In genomic region chr11:107513047-107513446, GRCm38 (mm10) we compare ENCODE assay signal across 11 mouse cellular contexts. TPM values are rescaled to one million over a fixed set of nuclear protein-coding genes. Genes with fewer than 3 reads are reported as not detected.
DNase-seq lines count a peak whose midpoint lies in the region; ATAC-seq and TF ChIP-seq lines count a peak whose summit lies in the region.
"Had no signal": no experiment of that assay in that cellular context is flagged by ENCODE, and none has a peak within 500 bp of the region (broad histone marks: within the 10 kb centered on the region; RNA-seq: fewer than 3 reads in every experiment).

No protein-coding gene starts in this region.

- peaks cover 5% of the 10 kb centered on the region; the same call in 1 of the 2 replicates for H3K27me3 ChIP-seq in kidney, embryonic 15.5 days
- no peaks in the 10 kb centered on the region for H3K27me3 ChIP-seq in liver, postnatal 0 days (ENCODE audit: insufficient read depth, low read length)

- peak; percentile 65 to 82 for DNase-seq in cerebellum, postnatal 10 days
- no peak for DNase-seq in cerebellum, adult 9-11 months
- peak; percentile 16 for DNase-seq in kidney, adult 9 months
- DNase-seq in 3134 (ENCODE audit: extremely low read depth, insufficient read length, low spot score), result peak; percentile 25
- DNase-seq in heart, postnatal 10 days, result peak; percentile 12 to 29
- DNase-seq in thymus, postnatal 10 days (ENCODE audit: low spot score in 2 of 2), result no peak
- no peak for DNase-seq in liver, postnatal 0 days

- no peaks in the 10 kb centered on the region for H3K36me3 ChIP-seq in kidney, embryonic 15.5 days
- H3K36me3 ChIP-seq in liver, postnatal 0 days (replicated peaks; ENCODE audit: insufficient read depth, low read length), result no peaks in the 10 kb centered on the region
- H3K36me3 ChIP-seq: embryonic facial prominence, embryonic 12.5 days; liver, embryonic 12.5 days had no signal

- no peak overlapping the region for H3K9ac ChIP-seq in kidney, embryonic 15.5 days
- no peak overlapping the region for H3K9ac ChIP-seq in liver, postnatal 0 days (replicated peaks)
- H3K9ac ChIP-seq: embryonic facial prominence, embryonic 12.5 days; liver, embryonic 12.5 days had no signal

- intact Hi-C loops in heart, postnatal 10 days (cut with DNase I), result loop anchor here (2.0 to 10.0 kb wide), 3 partner anchors 34 to 482 kb away; partner anchors contain the start of gene Helz

- no peak overlapping the region for H3K27ac ChIP-seq in kidney, embryonic 15.5 days
- H3K27ac ChIP-seq in liver, postnatal 0 days (ENCODE audit: low read depth), result no peak overlapping the region
- H3K27ac ChIP-seq: embryonic facial prominence, embryonic 12.5 days; liver, embryonic 12.5 days had no signal

- H3K4me1 ChIP-seq in kidney, embryonic 15.5 days, result peaks cover 17% of the 10 kb centered on the region
- H3K4me1 ChIP-seq in liver, postnatal 0 days (ENCODE audit: insufficient read depth), result peaks cover 13% of the 10 kb centered on the region

- no peaks in the 10 kb centered on the region for H3K9me3 ChIP-seq in kidney, embryonic 15.5 days (replicated peaks)
- H3K9me3 ChIP-seq in liver, postnatal 0 days (ENCODE audit: low read length), result no peaks in the 10 kb centered on the region
- H3K9me3 ChIP-seq: embryonic facial prominence, embryonic 12.5 days; liver, embryonic 12.5 days had no signal

- no peak overlapping the region for H3K4me2 ChIP-seq in kidney, embryonic 15.5 days
- H3K4me2 ChIP-seq in liver, postnatal 0 days (ENCODE audit: low read depth, low read length), result no peak overlapping the region
- H3K4me2 ChIP-seq: embryonic facial prominence, embryonic 12.5 days; liver, embryonic 12.5 days had no signal

- WGBS in kidney, embryonic 15.5 days, result 77% methylated on average over 10 of the region's 10 CpGs
- 78% methylated on average over 10 of the region's 10 CpGs for WGBS in liver, postnatal 0 days (ENCODE audit: insufficient replicate concordance)

- H3K4me3 ChIP-seq in kidney, embryonic 15.5 days (replicated peaks), result no peak overlapping the region
- H3K4me3 ChIP-seq in liver, postnatal 0 days (ENCODE audit: low read depth, low read length), result no peak overlapping the region
- H3K4me3 ChIP-seq: embryonic facial prominence, embryonic 12.5 days; liver, embryonic 12.5 days had no signal

- no peak for TF ChIP-seq EP300 in liver, postnatal 0 days (IDR thresholded peaks at IDR 0.05; ENCODE audit: low read depth)

- TF ChIP-seq CTCF in liver, postnatal 0 days (IDR thresholded peaks at IDR 0.05; ENCODE audit: low read depth), result no peak

- no peak for ATAC-seq in kidney, embryonic 15.5 days (replicated peaks; ENCODE audit: low FRiP score)
- no peak for ATAC-seq in liver, postnatal 0 days
- ATAC-seq: intestine, embryonic 16.5 days; liver, embryonic 12.5 days had no signal

RNA-seq across cellular contexts. Expression of gene Psmd12, which starts 33.8 kb away (rescaled TPM):
- 178 and 184 TPM in 2 replicates for polyA plus RNA-seq in kidney, embryonic 15.5 days (2015; fragmentation: Nextera tagmentation; extraction: Ambion mirVana)
- 10 to 100 TPM; 91.0 to 91.5 TPM for total RNA-seq in heart, postnatal 10 days (2021)
- polyA plus RNA-seq in liver, postnatal 0 days (2015; fragmentation: Nextera tagmentation; extraction: Ambion mirVana), result 78.8 and 79.6 TPM in 2 replicates

RNA-seq across cellular contexts. Expression of gene Helz, which starts 34.7 kb away (rescaled TPM):
- 22.5 and 22.9 TPM in 2 replicates for polyA plus RNA-seq in kidney, embryonic 15.5 days (2015; fragmentation: Nextera tagmentation; extraction: Ambion mirVana)
- 10 to 100 TPM; 26.7 to 31.8 TPM for total RNA-seq in heart, postnatal 10 days (2021)
- polyA plus RNA-seq in liver, postnatal 0 days (2015; fragmentation: Nextera tagmentation; extraction: Ambion mirVana), result 3.1 and 3.3 TPM in 2 replicates

RNA-seq across cellular contexts. Expression of gene Pitpnc1, which starts 42.5 kb away (rescaled TPM):
- 21.3 and 21.5 TPM in 2 replicates for polyA plus RNA-seq in kidney, embryonic 15.5 days (2015; fragmentation: Nextera tagmentation; extraction: Ambion mirVana)
- total RNA-seq in heart, postnatal 10 days (2021), result 10 to 100 TPM; 75.6 to 78.1 TPM
- 6.8 and 9.1 TPM in 2 replicates for polyA plus RNA-seq in liver, postnatal 0 days (2015; fragmentation: Nextera tagmentation; extraction: Ambion mirVana)

Comparison
In these comparisons a context has a peak if more than half of its experiments do, and no peak if none do; other contexts are left out.
1. DNase-seq: peak in cerebellum, postnatal 10 days (2 of 2), kidney, adult 9 months (single experiment), 3134 (single experiment) and heart, postnatal 10 days (2 of 2); none in cerebellum, adult 9-11 months (single experiment), thymus, postnatal 10 days (0 of 2) and liver, postnatal 0 days (single experiment).